Mouse (Mus musculus): ENCODE results near the gene Cuedc2. TPM values are rescaled to one million over a fixed set of nuclear protein-coding genes. Genes with fewer than 3 reads are reported as not detected.

Gene Cuedc2
- polyA plus RNA-seq, 1 experiment: 65.5 TPM

DNA sequence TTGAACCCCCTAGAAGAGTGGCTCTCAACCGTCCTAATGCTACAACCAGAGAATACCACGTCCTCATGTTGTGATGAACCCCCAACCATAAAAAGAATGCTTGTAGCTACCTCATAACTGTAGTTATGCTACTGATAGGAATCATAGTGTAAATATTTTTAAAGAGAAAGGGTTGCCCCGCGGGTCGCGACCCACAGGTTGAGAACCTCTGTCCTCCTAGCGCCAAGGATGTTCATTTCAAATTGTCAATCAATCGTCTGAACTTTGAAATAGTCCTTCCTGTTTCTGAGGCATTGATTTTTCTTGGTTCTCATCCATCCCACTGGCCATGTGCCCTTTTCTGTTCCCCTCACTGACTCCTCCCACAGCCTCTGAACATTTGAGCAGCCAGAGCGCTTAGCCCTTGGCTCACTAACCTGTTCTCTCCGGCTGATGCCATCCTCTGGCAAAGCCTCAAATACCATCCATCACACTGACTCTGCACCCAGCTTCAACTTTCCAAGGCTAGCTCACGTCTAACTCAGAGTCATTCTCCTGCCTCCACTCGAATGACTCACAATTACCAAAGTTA lies 47.9 kb downstream of the Cuedc2 start:
- no peaks in the 10 kb centered on the region for H3K9me3 ChIP-seq (replicated peaks; ENCODE audit: control insufficient read depth, insufficient read depth, low read length, poor library complexity, severe bottlenecking)
- no peaks in the 10 kb centered on the region; the same call in 1 of the 2 replicates for H3K27me3 ChIP-seq (ENCODE audit: control insufficient read depth, insufficient read depth, low read length, poor library complexity, severe bottlenecking)
- TF ChIP-seq POLR2A (IDR thresholded peaks at IDR 0.05; ENCODE audit: insufficient read depth, low read length) (no peak), EP300 (IDR thresholded peaks at IDR 0.05; ENCODE audit: insufficient read depth, low read depth, low read length) (no peak), CTCF (IDR thresholded peaks at IDR 0.05; ENCODE audit: low read depth, low read length) (no peak)

DNA sequence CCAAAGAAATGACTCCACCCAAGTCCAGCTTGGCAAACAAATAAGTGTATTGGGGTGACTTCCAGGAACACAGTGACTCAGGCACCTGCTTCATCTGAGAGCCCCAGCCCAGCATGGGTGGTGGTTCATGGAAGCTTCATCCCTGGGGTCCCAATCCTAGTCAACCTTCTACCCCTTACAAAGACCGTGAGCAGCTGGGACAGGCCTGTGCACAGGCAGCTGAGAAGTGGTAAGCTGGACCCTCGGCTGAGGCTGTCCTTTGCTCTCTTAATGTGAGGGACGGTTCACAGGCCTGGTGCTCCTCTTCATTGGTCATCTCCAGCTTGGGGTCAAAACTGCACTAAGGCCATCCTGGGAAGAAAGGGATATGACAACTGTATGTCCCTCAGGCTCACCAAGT lies 50.9 kb downstream of the Cuedc2 start:
- TF ChIP-seq POLR2A (IDR thresholded peaks at IDR 0.05; ENCODE audit: insufficient read depth, low read length): no peak
- TF ChIP-seq CTCF (IDR thresholded peaks at IDR 0.05; ENCODE audit: low read depth, low read length): no peak

More for the DNA sequence above, 47.9 kb downstream of the Cuedc2 start:
- H3K36me3 ChIP-seq (ENCODE audit: control insufficient read depth, insufficient read depth, low read length, poor library complexity, severe bottlenecking): no peaks in the 10 kb centered on the region
- no peak overlapping the region for H3K9ac ChIP-seq (ENCODE audit: low read depth, poor library complexity, severe bottlenecking)
- no peak overlapping the region for H3K4me3 ChIP-seq (ENCODE audit: low read depth, low read length)
- no peak overlapping the region for H3K27ac ChIP-seq (ENCODE audit: insufficient read depth, low read length)
- H3K4me1 ChIP-seq (ENCODE audit: control insufficient read depth, insufficient read depth, low read length): no peaks in the 10 kb centered on the region

DNA sequence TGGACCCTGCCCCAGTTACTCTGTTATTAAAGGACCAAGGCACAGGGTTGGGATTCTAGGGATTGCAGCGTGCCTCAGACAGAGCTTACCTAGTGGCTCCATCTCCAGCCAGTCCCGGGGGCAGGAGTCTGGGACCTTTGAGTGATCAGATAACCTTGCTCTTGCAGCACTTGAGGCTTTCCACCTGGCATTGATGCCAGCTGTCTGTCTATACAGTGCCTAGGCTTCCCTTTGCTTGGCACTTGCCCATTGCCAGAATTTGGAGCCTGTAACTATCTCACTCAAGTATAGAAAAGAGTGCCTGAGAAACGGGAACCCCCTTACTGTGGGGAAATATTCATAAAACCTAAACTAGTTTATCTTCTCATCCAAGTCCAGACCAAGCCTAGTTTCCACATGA lies 51.6 kb downstream of the Cuedc2 start:
- Histone ChIP-seq H3K27ac (ENCODE audit: insufficient read depth, low read length) (no peak overlapping the region), H3K27me3 (ENCODE audit: control insufficient read depth, insufficient read depth, low read length, poor library complexity, severe bottlenecking) (no peaks in the 10 kb centered on the region), H3K4me3 (ENCODE audit: low read depth, low read length) (no peak overlapping the region), H3K4me1 (ENCODE audit: control insufficient read depth, insufficient read depth, low read length) (no peaks in the 10 kb centered on the region), H3K9me3 (replicated peaks; ENCODE audit: control insufficient read depth, insufficient read depth, low read length, poor library complexity, severe bottlenecking) (no peaks in the 10 kb centered on the region), H3K36me3 (ENCODE audit: control insufficient read depth, insufficient read depth, low read length, poor library complexity, severe bottlenecking) (no peaks in the 10 kb centered on the region; the same call in 1 of the 2 replicates), H3K9ac (ENCODE audit: low read depth, poor library complexity, severe bottlenecking) (no peak overlapping the region)
- TF ChIP-seq CTCF (IDR thresholded peaks at IDR 0.05; ENCODE audit: low read depth, low read length) (no peak), POLR2A (IDR thresholded peaks at IDR 0.05; ENCODE audit: insufficient read depth, low read length) (no peak), EP300 (IDR thresholded peaks at IDR 0.05; ENCODE audit: insufficient read depth, low read depth, low read length) (no peak)

More for the DNA sequence above, 50.9 kb downstream of the Cuedc2 start:
- H3K27ac ChIP-seq (ENCODE audit: insufficient read depth, low read length): no peak overlapping the region
- no peaks in the 10 kb centered on the region; the same call in 1 of the 2 replicates for H3K36me3 ChIP-seq (ENCODE audit: control insufficient read depth, insufficient read depth, low read length, poor library complexity, severe bottlenecking)
- H3K4me3 ChIP-seq (ENCODE audit: low read depth, low read length): no peak overlapping the region
- no peaks in the 10 kb centered on the region; the same call in 1 of the 2 replicates for H3K27me3 ChIP-seq (ENCODE audit: control insufficient read depth, insufficient read depth, low read length, poor library complexity, severe bottlenecking)
- H3K9me3 ChIP-seq (replicated peaks; ENCODE audit: control insufficient read depth, insufficient read depth, low read length, poor library complexity, severe bottlenecking): no peaks in the 10 kb centered on the region
- no peaks in the 10 kb centered on the region for H3K4me1 ChIP-seq (ENCODE audit: control insufficient read depth, insufficient read depth, low read length)
- H3K9ac ChIP-seq (ENCODE audit: low read depth, poor library complexity, severe bottlenecking): no peak overlapping the region

DNA sequence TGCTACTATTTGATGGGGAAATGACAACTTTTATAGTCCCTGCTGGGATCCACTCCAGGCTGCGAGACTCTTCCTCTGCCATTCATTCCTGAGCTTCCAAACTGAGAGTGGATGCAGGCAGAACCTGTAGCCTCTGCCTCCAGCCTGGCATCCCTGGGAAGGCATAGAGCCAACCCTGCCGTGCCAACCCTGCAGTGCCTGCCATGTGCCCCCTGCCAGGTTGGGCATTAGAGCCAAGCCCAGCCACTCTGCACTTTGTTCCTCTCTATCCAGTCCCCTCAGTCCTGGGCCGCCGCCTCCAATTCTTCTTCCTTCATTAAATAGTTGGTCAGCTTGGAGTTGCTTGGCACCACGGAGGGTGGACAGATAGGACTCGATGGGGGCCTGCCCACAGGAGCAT lies 52.5 kb downstream of the Cuedc2 start:
- Histone ChIP-seq H3K36me3 (ENCODE audit: control insufficient read depth, insufficient read depth, low read length, poor library complexity, severe bottlenecking) (no peaks in the 10 kb centered on the region; the same call in 1 of the 2 replicates), H3K4me1 (ENCODE audit: control insufficient read depth, insufficient read depth, low read length) (no peaks in the 10 kb centered on the region), H3K27ac (ENCODE audit: insufficient read depth, low read length) (no peak overlapping the region), H3K27me3 (ENCODE audit: control insufficient read depth, insufficient read depth, low read length, poor library complexity, severe bottlenecking) (no peaks in the 10 kb centered on the region), H3K9ac (ENCODE audit: low read depth, poor library complexity, severe bottlenecking) (no peak overlapping the region), H3K4me3 (ENCODE audit: low read depth, low read length) (no peak overlapping the region), H3K9me3 (replicated peaks; ENCODE audit: control insufficient read depth, insufficient read depth, low read length, poor library complexity, severe bottlenecking) (no peaks in the 10 kb centered on the region)
- TF ChIP-seq CTCF (IDR thresholded peaks at IDR 0.05; ENCODE audit: low read depth, low read length) (no peak), EP300 (IDR thresholded peaks at IDR 0.05; ENCODE audit: insufficient read depth, low read depth, low read length) (no peak), POLR2A (IDR thresholded peaks at IDR 0.05; ENCODE audit: insufficient read depth, low read length) (no peak)

GRCm38 (mm10) chr19:46285631-46286030 lies 52.9 kb downstream of the Cuedc2 start:
- no peak overlapping the region for H3K4me3 ChIP-seq (ENCODE audit: low read depth, low read length)
- H3K27ac ChIP-seq (ENCODE audit: insufficient read depth, low read length): no peak overlapping the region
- no peaks in the 10 kb centered on the region for H3K4me1 ChIP-seq (ENCODE audit: control insufficient read depth, insufficient read depth, low read length)
- H3K27me3 ChIP-seq (ENCODE audit: control insufficient read depth, insufficient read depth, low read length, poor library complexity, severe bottlenecking): no peaks in the 10 kb centered on the region
- TF ChIP-seq EP300 (IDR thresholded peaks at IDR 0.05; ENCODE audit: insufficient read depth, low read depth, low read length): no peak
- no peak for TF ChIP-seq CTCF (IDR thresholded peaks at IDR 0.05; ENCODE audit: low read depth, low read length)
- no peak for TF ChIP-seq POLR2A (IDR thresholded peaks at IDR 0.05; ENCODE audit: insufficient read depth, low read length)
- no peaks in the 10 kb centered on the region; the same call in 1 of the 2 replicates for H3K36me3 ChIP-seq (ENCODE audit: control insufficient read depth, insufficient read depth, low read length, poor library complexity, severe bottlenecking)
- H3K9ac ChIP-seq (ENCODE audit: low read depth, poor library complexity, severe bottlenecking): no peak overlapping the region
- H3K9me3 ChIP-seq (replicated peaks; ENCODE audit: control insufficient read depth, insufficient read depth, low read length, poor library complexity, severe bottlenecking): no peaks in the 10 kb centered on the region

DNA sequence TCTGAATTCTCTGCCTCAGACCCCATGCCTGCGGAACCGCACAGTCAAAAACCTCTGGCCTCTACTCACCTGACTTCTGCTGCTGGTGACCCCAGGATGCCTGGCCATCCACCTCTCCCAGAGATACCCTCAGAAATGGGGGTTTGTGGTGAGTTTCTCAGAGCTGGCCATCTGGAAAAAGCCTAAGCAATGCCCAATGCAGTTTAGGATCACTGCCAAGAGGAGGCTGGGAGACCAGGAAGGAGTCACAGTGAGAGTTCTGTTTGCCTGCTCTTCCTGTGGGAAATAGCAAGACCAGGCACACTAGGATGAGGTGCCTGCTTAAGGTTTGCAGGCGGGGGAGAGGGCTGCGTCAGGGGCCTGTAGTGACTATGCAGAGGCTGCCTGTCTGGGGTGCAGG lies 53.8 kb downstream of the Cuedc2 start:
- H3K9me3 ChIP-seq (replicated peaks; ENCODE audit: control insufficient read depth, insufficient read depth, low read length, poor library complexity, severe bottlenecking): no peaks in the 10 kb centered on the region
- no peak overlapping the region for H3K9ac ChIP-seq (ENCODE audit: low read depth, poor library complexity, severe bottlenecking)
- TF ChIP-seq POLR2A (IDR thresholded peaks at IDR 0.05; ENCODE audit: insufficient read depth, low read length): no peak
- no peak for TF ChIP-seq CTCF (IDR thresholded peaks at IDR 0.05; ENCODE audit: low read depth, low read length)
- TF ChIP-seq EP300 (IDR thresholded peaks at IDR 0.05; ENCODE audit: insufficient read depth, low read depth, low read length): no peak
- no peaks in the 10 kb centered on the region; the same call in 1 of the 2 replicates for H3K36me3 ChIP-seq (ENCODE audit: control insufficient read depth, insufficient read depth, low read length, poor library complexity, severe bottlenecking)
- no peaks in the 10 kb centered on the region for H3K27me3 ChIP-seq (ENCODE audit: control insufficient read depth, insufficient read depth, low read length, poor library complexity, severe bottlenecking)
- no peaks in the 10 kb centered on the region for H3K4me1 ChIP-seq (ENCODE audit: control insufficient read depth, insufficient read depth, low read length)
- no peak overlapping the region for H3K27ac ChIP-seq (ENCODE audit: insufficient read depth, low read length)
- no peak overlapping the region for H3K4me3 ChIP-seq (ENCODE audit: low read depth, low read length)

Measured in ES-Bruce4 (cell line).